Mouse (Mus musculus) urinary bladder, adult 2 months (tissue): Measurements from ENCODE around the gene Exoc2. TPM values are rescaled to one million over a fixed set of nuclear protein-coding genes. Genes with fewer than 3 reads are reported as not detected.

ENCODE experiments used
- DNase-seq: peaks from one replicate; pipeline ENCODE4 v3.0.0; 2022; ENCODE audit warnings: low spot score
- polyA plus RNA-seq: library from polyadenylated mRNA; depleted of rRNA; stranded (reverse); fragments of >200 nt; gene quantifications from 2 replicates; pipeline ENCODE4 v1.2.3, GENCODE M21; 2012

Gene Exoc2
- polyA plus RNA-seq, 1 experiment = 20.0 TPM

- no peak for DNase-seq
Observed at GRCm38 (mm10) chr13:30972102-30972501, 1.8 kb downstream of the Exoc2 start.

DNA sequence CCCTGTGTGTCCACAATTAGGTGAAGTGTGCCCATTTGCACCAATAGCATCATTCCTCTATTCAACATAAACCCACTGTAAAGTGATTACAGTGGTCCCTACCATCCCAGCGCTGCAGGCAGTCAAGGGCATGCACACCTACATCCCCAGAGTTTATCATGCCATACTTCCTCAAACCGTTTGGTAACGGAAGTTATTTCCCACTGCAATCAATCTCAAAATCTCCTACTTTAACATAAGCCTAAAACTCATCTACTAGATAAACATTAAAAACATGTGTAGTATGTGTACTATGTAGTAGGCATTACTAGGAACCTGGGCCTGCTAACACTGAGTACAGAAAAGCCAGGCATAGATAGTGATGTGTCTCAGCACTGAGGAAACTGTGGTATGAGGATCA is 2.8 kb downstream of the Exoc2 start:
- DNase-seq = no peak

- DNase-seq = no peak
Observed at GRCm38 (mm10) chr13:30968311-30968710, 5.6 kb downstream of the Exoc2 start.

DNA sequence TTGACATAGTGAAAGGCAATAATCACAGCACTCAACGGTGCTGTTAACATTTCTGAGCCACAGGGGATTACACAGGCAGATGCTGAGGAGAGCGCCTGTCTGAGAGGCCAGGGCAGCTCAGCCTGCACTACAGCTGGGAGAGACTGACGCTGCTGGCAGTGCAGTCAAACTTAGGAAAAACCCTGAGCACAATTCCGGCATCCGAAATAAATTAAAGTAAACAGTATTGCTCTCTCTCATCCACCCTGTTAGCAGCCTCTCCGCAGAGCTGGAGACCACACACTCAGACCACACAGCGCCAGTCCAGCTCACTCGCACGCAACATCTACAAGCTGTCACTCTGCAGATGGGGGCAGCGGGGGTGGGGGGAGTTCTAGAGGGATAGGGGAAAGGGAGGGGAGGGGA is 7.4 kb downstream of the Exoc2 start:
- no peak for DNase-seq

GRCm38 (mm10) chr13:30961932-30962331 is 12.0 kb downstream of the Exoc2 start:
- no peak for DNase-seq

DNA sequence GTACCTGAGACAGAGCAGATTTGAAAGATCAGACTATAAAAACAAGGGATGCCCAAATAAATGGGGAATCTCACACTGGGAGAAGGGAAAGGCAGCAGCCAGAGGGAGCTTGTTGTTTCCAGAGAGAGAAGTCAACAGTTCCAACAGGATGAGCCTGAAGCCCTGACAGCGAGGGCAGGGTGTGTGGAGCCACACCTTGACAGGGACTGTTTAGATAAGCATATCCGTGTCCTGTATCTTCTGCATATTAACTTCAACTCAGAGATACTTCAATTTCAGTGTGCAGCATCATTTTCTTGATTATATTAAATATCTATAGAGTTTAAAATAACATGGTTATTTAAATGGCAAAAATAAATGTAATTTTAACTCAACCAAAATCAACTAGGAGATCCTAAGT is 13.2 kb downstream of the Exoc2 start:
- DNase-seq = no peak

DNA sequence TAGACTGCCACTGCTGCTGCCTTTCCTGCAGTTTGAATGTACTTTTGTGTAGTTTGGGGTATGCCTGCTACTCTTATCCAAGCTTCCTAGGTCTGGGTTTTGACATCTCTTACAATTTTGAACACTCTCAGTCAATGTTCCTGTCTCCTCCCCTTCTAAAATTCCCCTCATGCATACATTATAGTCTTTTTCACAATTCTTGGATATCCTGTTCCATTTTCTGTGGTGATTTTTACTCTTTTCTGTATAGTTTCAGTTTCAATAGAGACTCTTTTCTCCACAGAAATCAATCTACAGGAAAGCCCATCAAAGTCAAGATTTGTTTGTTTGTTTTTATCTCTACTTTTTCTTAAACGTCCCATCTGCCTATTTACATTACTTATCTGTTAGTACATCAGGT is 20.3 kb downstream of the Exoc2 start:
- DNase-seq = no peak

DNA sequence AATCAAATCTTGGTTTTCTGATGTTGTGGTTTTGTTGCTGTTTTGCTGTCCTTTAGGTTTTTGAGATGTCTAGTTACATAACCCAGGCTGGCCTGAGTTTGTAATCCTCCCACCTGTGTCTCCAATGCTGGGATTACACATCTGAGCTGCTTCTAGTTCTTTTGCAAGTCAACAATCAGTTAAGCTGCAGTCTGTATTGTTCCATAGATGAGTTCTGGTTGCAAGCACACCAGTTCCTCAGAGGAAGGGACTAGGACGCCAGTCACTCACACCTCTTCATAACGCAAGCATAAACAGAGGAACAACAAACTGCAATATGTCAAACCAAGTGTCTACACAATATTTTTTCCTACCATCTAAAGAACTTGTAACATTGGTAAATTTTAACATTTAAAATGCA is 21.8 kb downstream of the Exoc2 start:
- no peak for DNase-seq

DNA sequence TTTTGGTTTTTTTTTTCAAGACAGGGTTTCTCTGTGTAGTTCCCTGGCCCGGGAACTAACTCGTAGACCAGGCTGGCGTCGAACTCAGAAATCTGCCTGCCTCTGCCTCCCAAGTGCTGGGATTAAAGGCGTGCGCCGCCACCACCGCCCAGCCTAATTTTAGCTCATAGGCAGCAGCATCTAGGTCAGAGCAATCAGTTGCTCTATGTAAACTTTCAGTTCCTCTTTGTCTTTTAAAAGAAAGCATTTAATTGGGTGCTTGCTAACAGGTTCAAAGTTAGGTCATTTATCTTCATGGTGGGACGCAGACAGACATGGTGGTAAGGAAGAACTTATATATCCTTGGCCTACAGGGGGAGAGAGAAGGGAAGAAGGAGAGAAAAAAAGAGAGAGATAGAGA is 24.7 kb downstream of the Exoc2 start:
- no peak for DNase-seq

- no peak for DNase-seq
Observed at GRCm38 (mm10) chr13:30947540-30947939, 26.4 kb downstream of the Exoc2 start, which contains the start of gene Hus1b. Gene Hus1b (minus strand): TSS chr13:30947759.

- no peak for DNase-seq
Observed at GRCm38 (mm10) chr13:30947129-30947528, 26.8 kb downstream of the Exoc2 start.

GRCm38 (mm10) chr13:30945788-30946187 is 28.1 kb downstream of the Exoc2 start:
- DNase-seq = no peak

GRCm38 (mm10) chr13:30932972-30933371 is 40.9 kb downstream of the Exoc2 start:
- DNase-seq = no peak

DNA sequence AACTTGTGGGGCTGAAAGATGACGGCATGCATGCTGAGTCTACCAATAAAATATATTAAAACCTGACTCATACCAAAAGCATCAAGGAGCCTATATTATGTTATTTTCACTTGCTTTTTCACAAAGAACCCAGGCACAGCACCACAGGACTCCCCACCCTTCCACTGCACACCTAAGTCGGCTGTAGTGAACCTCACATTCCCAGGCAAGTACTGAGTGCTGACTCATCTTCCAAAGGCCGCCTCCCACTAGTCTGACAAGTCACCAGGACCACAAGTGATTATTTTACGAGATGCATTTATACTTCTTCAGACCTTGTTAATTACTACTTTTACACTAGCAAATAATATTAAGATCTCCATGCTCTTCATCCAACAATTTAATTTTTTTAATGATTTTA is 42.3 kb downstream of the Exoc2 start:
- DNase-seq = no peak

DNA sequence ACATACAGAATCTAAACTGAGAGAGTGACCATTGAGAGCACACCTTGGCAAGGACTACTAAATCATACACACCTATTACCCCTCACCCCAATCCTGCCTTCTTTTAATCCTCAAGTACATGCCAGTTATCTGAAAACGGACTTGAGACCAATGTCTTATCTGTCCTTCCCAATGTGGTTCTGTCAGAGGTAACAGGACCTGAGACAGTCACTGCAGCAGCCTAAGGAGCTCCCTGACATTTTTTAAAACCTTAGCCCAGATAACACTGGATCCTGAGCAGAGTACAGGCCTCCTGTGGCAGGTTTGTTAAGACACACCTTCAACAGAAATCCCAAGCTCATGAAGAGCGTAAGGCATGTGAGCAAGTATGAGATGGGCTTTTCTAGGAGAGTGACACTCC is 44.8 kb downstream of the Exoc2 start:
- no peak for DNase-seq

DNA sequence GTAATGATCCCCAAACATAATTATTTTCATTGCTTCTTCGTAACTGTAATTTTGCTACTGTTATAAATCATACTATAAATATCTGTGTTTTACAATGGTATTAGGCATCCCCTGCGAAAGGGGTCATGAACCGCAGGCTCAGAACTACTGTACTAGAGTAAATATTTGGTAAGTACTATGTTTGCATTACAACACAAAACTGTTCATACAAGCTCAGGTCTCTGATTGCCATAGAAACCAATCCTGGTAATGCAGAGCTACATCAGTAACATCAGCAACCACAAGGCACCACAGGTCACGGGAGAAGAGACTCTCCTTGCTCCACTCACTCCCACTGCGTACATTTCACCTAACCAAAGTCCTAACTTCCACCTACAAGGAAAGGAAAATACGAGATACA is 49.6 kb downstream of the Exoc2 start:
- DNase-seq = no peak

DNA sequence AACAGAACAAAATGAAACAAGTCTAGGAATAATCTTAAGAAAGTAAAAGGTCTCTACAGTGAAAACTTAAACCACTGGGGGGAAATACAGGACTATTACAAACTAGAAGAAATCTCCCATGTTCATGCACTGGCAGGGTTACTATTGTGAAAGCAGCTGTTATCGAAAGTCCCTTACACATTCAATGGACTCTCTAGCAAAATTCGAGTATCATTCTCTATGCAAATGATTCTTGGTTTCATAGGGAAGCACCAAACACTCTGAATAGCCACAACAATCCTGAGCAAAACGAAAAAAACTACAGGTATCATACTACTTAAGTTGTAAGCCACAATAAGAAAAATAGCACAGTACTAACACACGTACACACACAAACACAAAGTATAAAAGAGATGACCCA is 52.0 kb downstream of the Exoc2 start:
- DNase-seq = no peak

DNA sequence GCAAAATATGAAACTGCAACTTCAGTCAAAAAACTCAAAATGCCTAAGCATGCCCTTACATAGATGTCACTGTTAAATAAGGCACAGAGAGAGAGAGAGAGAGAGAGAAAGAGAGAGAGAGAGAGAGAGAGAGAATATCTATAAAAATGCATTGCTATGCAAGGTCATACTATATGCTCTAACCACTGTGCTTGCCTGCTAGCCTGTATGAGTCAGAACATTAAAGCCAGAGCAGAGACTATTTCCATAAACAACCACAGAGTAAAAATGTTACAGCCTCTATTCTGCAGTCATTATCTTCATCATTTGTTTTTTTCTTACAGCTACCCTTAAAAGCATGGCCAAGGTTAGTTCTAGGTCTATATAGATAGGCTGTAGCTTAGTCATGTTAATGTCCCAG is 60.1 kb downstream of the Exoc2 start:
- DNase-seq = no peak

GRCm38 (mm10) chr13:30913028-30913427 is 60.9 kb downstream of the Exoc2 start:
- no peak for DNase-seq

DNA sequence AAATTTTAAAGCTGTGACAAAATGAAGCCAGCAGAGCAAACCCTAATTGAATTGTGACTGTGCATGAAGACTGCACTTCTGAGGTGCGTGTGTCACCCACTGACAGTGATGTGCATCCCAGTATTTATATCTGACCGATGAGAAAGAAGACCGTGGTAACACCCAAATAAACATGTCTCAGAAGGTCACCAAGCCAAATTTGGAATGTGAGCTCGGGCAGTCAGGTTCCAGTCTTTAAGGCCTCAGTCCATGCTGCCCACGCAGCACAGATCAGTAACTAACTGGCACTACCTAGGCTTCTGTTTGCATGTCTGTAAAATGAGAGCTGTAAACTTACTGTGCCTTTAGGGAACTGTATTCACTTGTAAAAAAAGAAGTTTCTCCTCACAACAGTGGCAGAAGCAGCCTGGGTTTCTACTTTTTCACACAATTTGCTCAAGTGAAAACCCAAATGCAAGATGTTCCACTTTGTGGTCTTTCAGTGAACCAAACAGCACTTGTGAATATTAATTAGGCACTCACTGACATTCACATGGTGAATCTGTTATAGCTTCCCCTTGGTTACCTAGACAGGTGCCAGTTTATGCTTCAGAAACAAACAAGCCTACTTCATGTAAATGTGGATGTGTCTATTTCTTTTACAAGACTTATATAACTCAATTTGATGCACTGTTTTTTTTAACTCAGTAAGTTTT is 61.8 kb downstream of the Exoc2 start:
- no peak for DNase-seq

DNA sequence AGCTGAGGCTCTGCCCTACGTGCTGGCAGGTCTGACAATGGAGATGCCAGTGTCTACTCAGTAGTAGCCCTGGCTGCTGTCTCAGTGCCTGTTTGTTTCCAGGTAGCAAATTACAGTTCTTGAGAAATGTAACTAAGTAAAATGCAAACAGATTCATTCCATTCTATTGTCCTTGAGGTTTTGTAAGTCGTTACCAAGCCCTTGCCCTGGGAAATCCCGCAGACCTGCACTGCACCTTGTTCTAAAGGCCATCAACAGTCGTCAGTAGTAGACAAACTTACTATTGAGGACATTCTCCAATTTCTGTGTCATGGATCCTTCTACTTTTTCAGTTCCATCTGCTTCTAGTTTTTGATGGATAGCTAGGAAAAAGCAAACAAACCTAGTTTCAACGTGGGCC is 63.0 kb downstream of the Exoc2 start:
- DNase-seq = no peak

- no peak for DNase-seq
Observed at GRCm38 (mm10) chr13:30902286-30902685, 71.6 kb downstream of the Exoc2 start.

DNA sequence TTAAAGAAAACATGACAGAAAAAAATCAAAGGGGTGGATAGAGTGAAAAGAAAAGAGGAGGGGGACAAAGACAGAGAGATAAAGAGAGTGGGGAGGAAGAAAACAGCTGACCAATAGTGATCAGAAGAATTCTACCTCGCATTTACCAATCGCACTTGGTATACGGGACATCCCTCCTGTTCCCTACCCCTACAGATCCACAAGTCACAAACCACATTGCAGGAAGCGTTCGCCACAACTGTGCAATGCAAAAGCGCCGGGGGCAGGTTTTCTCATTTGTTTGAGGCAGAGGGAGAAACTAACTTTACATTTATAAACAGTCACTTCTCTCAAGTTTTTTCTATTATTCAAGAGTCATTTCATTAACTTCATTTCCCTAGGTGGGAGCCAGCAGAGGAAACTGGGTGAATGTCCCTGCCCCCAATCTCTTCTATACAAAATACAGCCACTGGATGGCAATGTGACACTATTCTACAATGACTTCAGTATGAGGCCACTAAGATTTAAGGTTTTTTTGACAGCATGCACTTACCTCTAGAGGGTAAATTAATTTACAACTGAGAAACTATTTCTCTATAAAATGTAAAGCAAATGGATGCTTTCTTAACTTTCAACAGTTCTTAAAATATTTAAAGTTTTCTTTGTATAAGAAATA is 72.4 kb downstream of the Exoc2 start:
- DNase-seq = no peak
